Mouse (Mus musculus) brain, embryonic 14.5 days (tissue): ENCODE data around the gene Spock1.

Source experiments
- CTCF ChIP-seq: fragments of 200-500 bp; IDR thresholded peaks from 2 replicates; pipeline ENCODE4 v1.5.1; 2012; ENCODE audit warnings: inconsistent platforms, mild to moderate bottlenecking, moderate library complexity, borderline replicate concordance; ENCODE audit not compliant: insufficient read depth, insufficient read length; ENCODE audit errors: extremely low read depth
- POLR2A ChIP-seq: fragments of 200-500 bp; IDR thresholded peaks from 2 replicates; pipeline ENCODE4 v1.6.1; 2012; ENCODE audit warnings: mild to moderate bottlenecking, inconsistent platforms, borderline replicate concordance; ENCODE audit not compliant: poor library complexity, insufficient read depth, insufficient read length, severe bottlenecking; ENCODE audit errors: extremely low read depth

- TF ChIP-seq POLR2A: no peak
- no peak for TF ChIP-seq CTCF
Observed at GRCm38 (mm10) chr13:57573501-57573900, 334.6 kb downstream of the Spock1 start.
